Mouse (Mus musculus) telencephalon, adult 2 months (tissue): ENCODE measurements around the gene Zfp839.

Source experiments
- DNase-seq: peaks from one replicate; pipeline ENCODE4 v3.0.0-alpha.2; 2011; ENCODE audit warnings: low read depth, low spot score

Zfp839 gene

DNA sequence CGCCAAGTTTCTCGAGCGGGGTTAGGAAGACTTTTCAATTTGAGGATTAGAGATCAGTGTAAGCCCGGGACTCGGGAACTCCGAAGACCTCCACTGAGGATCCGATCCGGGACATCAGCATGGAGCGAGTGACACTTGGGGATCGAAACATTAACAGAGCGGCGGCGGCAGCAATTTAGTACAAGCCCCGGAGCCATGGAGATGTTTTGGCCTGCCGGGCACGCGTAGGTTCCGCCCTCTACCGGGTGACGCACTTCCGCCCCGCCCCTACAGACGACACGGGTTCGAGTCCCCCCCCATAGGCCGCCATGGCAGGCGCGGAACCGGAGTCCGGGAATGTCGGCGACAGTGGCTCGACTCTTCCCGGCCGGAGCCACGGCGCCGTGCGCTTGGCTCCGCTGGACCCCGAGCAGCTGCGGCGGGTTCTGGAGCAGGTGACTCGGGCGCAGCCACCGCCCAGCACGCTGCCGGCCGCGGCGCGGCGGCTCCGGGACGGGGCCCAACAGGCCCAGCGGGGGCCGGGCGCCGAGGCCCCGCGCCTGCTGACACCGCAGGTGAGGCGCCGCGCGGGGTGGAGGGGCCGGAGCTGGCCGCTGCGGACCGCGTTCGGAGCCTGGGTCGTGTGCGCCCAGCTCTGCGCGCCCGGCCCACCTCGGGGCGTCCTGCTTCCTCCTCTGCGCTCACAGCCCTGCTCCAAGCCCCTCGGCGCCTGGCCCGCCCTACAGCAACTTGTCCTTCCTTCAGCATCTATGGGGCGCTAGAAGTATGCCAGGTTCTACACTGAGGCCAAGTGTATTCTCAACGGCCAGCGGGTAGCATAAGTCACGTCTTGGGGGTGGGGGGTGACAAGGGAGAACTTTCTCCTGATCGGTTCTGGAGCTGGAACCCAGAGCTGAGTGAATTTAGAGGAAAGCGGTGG lies at the start of gene Zfp839:
Gene Zfp839, plus strand, starts transcription at position 244 of the 919 bp plus-strand sequence.
- peak; percentile 67 for DNase-seq

DNA sequence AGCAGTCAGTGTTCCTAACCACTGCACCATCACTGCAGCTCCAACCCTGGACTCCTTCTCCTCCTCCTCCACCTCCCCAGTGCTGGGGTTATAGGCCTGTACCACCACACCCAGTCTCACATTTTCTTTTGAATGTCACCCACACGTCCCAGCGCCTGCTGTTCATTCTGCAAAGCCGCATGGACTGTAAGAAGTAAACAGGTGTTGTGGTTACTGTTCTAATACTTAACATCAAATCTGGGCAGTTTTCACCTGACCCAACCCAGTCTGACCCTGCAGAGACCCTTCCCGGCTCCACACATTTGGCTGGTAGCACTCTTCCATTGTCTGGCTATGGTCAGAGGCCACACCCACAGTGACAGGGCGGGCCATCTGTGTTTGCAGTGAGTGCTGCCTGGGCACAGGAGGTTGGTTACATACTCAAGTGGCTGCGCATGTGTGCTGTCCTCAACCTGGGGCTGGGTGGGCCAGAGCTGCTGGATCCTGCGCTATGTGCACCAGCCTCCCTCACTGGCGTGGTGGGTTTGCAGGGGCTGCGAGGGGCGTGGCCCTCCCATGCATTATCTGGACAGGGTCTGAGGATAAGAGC lies 48.1 kb upstream of the Zfp839 start:
- DNase-seq, result no peak

DNA sequence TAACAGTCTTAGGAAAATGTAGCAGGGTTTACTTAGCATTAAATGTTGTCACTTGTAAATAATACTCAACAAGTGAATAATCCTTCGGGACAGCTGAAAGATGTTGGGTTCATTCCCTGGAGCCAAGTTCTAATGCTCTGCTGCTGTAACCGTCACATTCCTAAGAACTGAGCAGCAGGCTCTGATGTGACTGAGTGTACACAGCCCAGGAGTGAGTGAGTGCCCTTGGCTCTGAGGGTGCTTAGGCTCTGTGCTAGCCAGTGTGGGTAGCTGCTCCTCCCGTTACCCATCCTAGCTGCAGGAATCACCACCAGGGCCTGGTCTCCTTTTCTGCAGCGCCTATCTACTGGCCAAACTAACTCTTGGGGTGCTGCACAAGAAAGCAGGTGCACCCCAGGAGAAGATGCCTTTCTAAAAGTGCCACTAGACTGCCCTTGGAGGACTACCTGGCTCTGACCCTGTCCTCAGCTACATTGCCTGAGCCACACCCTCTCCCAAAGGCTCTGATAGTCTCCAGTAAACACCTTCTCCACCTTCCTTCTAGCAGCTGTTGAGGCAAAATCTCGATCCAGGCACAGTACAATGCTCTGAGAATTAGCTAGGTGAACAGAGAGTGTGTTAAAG lies 47.3 kb upstream of the Zfp839 start:
- DNase-seq, result no peak

DNA sequence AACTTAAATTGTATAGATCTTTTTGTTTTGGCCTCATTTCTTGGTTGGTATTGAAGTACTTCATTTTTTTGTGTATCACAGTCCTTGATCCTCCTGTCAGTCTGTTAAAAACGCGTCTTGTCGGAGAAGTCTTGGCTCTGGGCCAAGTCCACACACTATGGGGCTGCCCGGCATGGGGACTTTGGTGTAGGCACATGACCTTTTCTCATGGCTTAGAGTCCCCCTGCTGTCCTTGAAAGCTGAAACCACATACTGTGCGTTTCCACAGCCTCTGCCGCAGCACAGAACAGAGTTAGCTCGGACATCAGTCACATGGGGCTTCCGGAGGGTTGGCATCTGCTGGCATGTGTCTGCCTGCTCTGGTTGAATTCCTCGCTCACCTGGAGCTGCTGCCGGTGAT lies 45.8 kb upstream of the Zfp839 start:
- DNase-seq, result no peak

DNA sequence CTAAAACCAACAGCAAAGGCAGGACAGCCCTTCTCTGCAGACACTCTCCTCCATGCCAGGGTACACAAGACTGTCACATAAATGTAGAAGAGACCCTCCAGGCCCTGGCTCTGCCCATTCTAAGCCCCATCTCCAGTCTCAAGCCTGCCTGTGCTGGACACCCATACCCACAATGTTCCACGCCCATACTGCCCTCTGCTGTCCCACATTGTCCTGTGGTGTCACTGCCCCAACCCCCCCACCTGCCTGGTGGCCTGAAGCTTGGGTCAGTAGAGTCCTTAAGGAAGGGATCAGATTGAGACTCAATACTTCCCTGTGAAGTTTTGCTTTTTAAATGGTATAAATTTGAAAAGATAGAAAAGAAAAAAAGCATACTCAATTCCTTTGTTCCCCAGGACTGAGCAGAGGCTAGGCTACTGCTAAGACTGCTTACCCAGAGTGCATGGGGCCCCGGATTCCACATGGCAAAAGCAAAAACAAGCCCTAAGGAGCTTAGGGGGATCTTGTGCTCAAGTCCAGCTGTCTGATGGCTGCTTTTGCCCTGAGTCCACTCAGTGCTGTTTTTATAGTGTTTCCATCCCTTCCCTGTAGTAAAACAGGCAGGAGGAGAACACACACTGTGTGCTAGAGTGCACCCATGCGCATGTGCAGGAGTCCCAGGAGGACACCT lies 43.6 kb upstream of the Zfp839 start:
- no peak for DNase-seq

DNA sequence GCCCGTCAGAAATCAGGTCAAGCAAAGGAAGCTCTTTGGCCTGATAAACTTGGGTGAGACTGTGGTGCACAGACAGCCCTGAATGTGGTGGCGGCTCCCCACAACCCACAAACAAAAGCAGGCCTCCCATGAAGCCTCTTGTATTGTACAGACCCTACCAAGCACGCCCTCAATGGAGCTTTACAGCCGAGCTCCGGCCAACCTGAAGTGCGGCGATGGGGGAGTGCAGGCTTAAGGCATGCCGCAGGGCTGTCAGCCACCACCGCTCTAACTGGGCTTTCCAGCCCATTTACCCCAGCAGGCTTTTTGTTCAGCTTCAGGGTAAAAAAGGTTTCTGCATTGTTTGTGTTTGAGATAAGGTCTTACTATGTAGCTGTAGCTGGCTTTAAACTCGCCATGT lies 41.6 kb upstream of the Zfp839 start:
- no peak for DNase-seq

DNA sequence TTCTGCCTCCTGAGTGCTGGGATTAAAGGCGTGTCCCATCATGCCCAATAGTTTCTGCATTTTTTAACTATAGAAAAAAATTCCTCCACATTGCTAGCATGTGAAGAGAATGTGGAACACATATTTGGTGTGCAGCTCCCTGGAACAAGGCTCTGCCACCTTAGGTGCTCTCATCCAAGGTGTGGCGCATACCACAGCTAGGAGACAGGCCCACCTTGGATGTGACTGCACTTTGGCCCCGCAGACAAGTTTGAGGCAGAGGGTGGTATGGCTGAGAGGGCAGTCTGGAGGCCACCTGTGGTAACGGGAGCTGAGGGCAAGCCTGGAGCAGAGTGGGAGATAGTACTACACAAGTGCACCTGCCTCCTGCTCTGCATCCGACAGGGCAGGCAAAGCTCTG lies 41.2 kb upstream of the Zfp839 start:
- DNase-seq, result no peak

DNA sequence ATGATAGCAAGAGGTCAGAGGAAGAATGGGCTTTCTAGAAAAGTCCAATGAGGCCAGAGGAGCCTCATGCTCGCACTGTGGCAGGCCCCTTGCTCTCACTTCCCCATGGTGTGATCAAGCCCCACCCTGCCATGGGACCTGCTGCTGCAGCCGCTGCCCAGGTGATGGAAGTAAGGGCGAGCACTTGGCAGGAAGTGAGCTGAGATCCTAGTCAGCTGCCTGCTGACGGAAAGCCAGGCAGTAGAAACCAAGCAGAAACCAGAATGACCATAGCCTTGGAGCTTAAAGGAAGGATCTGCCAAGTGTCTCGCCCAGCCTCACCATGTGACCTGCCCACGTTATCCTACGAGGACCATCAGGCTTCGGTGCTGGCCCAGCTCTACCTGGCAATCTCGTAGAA lies 36.9 kb upstream of the Zfp839 start:
- no peak for DNase-seq

DNA sequence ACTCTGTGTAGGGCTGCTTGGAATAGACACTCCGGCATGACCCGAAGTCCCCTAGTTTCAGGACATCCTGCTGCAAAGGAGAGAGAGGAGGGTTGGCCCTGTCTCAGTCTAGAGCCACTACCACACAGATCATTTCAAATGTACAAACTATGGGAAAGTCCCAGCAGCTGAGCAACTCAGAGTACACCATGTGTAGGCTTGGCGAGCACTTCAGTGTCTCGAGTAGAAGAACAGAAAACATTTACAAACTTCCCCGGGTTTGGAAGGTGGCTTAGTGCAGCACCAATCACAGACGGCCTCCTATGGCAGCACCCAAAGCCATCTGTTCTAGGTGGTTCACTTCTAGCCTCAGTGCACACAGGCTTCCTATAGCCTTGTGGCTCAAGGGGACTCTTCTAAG lies 36.4 kb upstream of the Zfp839 start:
- DNase-seq, result no peak

DNA sequence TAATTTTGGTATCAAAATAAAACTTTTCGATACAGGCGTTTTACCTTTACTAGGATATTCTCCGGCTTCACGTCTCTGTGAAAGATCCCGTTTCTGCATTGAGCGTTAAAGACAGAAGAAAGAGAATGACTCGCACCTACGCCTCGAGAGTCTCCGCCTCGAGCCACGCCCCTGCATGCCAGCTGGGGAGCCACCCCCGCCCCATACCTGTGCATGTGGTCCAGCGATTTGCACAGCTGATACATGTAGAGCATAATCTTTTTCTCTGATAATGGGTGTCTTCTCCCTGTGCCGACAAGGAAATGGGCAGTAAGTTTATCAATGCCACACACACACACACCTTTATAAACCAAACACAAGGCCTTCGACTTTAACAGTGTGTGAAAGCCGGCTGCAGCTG lies 35.1 kb upstream of the Zfp839 start:
- DNase-seq, result no peak

DNA sequence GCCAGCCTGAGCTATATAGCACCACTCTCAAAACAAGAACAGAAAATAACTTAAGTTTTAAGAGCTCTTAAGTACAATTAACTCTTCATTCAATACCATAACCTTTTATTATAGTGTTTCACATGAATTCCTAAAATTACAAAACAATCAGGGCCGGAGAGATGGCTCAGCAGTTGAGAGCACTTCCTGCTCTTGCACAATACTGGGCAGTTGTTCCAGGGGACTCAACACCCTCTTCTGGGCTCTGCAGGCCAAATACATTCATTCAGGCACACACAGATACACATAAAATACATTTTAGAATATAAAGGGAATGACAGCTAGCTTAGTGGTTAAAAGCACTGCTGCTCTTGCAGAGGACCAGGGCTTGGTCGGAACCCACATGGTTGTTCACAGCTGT lies 33.2 kb upstream of the Zfp839 start:
- no peak for DNase-seq

DNA sequence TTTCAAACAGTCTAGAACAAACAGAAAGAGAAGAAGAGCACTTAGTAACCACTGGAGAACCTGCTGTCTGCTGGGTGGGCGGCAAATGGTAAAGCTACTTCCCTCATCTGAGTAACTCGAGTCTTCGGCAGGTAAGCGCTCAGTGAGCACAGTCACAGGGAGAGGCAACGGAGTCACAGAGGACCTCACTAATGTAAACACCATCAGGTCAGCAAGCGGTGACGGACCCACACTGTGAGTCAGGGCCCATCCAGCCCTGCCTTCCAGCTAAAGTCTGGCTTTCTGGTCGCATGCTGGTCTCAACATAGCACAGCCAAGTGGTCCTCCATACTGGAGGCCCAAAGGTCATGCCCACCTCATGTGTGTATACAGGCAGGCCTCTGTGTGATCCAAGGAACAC lies 30.7 kb upstream of the Zfp839 start:
- no peak for DNase-seq

DNA sequence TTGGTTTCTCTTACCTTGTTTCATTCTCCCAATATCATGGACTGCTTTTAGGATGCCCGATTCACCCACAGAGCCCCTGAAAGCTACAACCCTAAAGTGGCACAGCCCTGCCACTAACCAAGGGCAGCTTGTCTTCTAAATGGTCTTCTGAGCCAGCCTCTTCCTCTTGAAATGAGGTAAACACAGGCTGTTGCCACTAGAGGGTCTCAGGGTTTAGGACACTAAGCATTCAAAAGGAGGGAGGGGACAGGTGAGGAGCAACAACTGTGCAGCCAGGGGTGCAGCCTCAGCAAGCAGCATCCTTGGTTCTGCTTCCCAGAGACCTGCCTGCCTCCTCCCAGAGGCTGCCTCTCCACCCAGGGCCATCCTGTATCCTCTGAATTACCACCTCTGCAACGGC lies 28.3 kb upstream of the Zfp839 start:
- DNase-seq, result no peak

DNA sequence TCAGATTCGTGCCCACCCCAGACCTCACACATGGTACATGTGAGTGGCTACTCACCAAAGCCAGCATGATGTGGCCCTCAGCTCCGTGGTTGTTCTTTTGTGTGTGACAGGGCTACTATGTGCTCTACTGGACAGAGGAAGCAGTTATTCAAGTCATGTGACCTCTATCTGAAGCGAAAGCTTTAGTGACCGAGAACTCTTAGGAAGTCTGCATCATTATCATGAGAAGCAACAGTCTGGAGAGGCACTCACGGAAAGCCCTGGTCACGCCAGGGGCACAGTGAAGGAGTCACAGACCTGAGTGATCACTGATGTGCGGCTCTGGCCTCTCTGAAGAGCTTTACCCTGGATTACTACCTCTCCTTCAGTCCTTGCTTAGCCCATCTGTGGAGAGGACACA lies 27.7 kb upstream of the Zfp839 start:
- DNase-seq, result no peak

DNA sequence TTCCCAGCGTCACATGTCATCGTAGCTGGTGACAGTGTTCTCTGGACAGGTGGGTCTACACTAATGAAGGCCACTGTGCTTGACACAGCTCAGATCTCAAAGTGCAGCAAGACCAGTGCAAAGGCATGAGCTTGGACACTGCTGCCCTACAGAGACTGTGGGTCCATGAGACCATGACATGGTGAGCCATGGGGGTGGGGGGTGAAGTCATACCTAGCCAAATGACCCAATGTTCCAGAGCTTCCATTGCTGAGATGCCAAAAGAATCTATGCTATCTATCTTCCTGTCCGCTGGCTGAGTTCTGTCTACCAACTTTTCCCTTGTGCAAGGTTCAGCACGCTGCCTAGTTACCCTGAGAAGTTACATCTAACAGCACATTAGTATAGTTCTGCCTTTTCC lies 21.1 kb upstream of the Zfp839 start:
- no peak for DNase-seq

DNA sequence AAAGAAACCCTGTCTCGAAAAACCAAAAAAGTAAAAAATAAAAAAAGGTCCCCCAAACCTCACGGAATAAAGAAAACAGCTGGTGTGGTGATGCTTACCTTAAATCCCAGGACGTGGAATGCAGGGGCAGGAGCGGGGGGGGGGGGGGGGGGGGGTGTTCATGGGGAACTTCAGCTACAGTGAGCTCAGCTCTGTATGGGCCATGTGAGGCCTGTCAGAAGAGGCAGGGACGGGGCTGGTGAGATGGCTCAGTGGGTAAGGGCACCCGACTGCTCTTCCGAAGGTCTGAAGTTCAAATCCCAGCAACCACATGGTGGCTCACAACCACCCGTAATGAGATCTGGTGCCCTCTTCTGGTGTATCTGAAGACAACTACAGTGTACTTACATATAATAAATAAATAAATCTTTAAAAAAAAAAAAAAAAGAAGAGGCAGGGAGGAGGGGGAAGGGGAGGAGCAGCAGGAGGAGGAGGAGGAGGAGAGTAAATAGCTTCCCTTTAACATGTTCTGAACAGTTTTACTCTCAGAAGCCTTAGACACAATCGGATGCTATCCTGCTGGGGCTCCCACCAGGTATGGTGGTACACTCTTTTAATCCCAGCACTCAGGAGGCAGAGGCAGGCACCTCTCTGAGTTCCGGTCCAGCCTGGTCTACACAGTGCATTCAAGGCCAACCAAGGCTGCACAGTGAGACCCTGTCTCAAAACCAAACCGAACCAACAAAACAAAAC lies 19.6 kb upstream of the Zfp839 start:
- DNase-seq, result no peak

DNA sequence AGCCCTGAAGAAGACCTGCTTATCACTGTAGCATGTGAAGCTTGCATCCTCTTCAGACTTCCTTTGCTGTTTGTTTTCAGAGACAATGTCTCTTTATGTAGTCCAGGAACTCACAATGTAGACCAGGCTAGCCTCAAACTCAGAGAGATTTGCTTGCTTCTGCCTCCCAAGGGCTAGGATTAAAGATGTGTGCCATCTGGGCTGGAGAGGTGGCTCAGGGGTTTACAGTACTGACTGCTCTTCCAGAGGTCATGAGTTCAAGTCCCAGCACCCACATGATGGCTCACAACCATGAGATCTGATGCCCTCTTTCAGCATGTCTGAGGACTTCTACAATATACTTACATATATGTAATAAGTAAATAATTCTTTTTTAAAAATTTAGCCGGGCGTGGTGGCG lies 14.9 kb upstream of the Zfp839 start:
- no peak for DNase-seq

DNA sequence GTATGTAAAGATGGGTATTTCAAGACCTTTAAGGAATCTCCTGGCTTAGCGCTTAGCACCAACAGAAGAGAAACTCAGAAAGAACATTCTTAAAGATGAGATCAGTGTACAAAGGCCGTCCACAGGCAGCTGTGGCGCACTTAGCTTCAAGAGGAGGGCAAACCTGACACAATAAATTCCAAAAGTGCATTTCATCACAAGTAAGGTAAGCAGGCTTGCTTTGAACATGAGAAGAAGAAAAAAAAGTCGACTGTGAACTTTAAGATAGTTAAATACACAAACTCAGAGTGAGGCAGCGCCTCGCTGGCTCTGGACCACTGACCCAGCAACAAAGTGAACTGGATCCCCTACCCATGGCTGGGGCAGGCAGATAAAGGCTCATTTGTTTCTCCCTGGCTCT lies 13.3 kb upstream of the Zfp839 start:
- DNase-seq, result no peak

DNA sequence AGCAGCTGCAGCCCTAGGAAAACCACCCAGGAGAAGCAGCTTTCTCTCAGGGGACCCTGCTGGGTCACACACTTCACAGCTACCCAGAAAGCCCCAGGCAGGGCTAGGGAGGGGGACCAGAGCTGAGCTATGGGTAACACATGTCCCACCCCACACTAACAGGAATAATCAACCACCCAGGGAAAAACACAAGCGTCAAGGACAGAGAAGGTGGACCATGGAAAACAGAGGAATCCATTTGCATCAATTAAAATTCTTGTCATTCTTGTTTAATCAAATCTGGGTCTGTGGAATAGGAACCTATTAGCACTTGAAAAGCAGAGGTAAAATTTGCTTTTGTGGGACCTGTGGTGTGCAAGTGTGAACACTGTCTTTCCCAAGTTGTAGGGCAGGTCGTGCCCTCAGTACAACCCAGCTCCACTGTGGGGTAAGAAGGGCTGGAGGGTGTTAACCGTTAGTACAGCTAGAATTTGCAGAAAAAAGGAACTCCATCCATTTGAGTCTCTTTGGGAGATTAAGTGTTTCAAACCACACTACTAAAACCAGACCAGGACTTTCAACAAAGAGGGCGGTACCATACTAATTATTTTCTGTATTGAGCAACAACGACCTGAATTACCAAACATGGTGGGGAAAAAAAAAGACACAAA lies 12.7 kb upstream of the Zfp839 start:
- DNase-seq, result no peak

DNA sequence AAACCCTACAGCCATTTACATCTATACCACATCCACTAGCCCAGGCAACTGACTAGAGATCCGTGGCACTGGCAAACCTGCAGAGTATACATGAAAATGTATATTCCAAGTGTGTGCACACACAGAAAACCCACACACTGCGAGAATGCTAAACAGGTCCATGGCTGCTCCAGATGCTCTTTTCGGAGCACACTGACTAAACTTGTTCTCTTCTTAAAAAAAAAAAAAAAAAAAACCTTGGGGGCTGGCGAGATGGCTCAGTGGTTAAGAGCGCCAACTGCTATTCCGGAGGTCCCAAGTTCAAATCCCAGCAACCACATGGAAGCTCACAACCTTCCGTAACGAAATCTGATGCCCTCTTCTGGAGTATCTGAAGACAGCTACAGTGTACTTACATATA lies 12.2 kb upstream of the Zfp839 start:
- no peak for DNase-seq
